Mouse (Mus musculus): ENCODE data around the gene Lyst. TPM values are rescaled to one million over a fixed set of nuclear protein-coding genes. Genes with fewer than 3 reads are reported as not detected.

The Lyst gene
- polyA plus RNA-seq, 1 experiment from 2014 or later, result 2.8 TPM

Other genes starting within 250 kb of the Lyst start
- gene Gpr137b, start 196.4 kb upstream of the Lyst start, polyA plus RNA-seq (2015; fragmentation: Nextera tagmentation; extraction: Ambion mirVana), result 5.9 and 6.0 TPM in 2 replicates
- gene Nid1, start 152.8 kb upstream of the Lyst start, polyA plus RNA-seq (2015; fragmentation: Nextera tagmentation; extraction: Ambion mirVana), result 66.5 and 69.6 TPM in 2 replicates
- 2.4 and 3.0 TPM in 2 replicates for gene Gng4, start 193.7 kb downstream of the Lyst start, polyA plus RNA-seq (2015; fragmentation: Nextera tagmentation; extraction: Ambion mirVana)